Mouse (Mus musculus): Measurements from ENCODE around the gene 1700001C19Rik. TPM values are rescaled to one million over a fixed set of nuclear protein-coding genes. Genes with fewer than 3 reads are reported as not detected.
A peak's percentile ranks its signal among the peaks of the same experiment; 100 is the strongest.

The 1700001C19Rik gene
- polyA plus RNA-seq, 1 experiment: 0.25 TPM

DNA sequence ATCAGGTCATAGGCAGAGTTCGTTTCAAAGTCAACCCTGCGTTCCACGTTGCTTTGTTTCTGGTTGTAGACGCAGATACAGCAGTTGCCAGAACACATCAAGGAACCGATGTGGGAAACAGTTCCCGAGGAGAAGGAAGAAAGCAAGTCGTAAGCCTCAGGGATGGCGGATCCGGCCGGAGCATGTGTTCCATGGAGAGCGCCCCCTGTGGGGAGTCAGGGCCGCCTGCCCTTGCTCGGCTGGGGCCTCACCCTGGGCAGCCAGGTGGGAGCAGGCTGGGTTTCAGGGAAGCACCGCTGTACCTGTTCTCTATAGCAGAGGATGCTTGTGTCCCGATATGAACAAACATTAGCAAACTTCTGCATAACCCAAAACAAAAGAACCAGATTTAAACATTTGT is 59.0 kb downstream of the 1700001C19Rik start:
- Histone ChIP-seq H3K27ac (ENCODE audit: insufficient read depth, low read length) (no peak overlapping the region), H3K4me3 (replicated peaks; ENCODE audit: insufficient read depth, low read depth, low read length) (no peak overlapping the region), H3K27me3 (ENCODE audit: control insufficient read depth, insufficient read depth, low read length) (no peaks in the 10 kb centered on the region), H3K4me1 (ENCODE audit: control insufficient read depth, insufficient read depth, low read length) (no peaks in the 10 kb centered on the region)
- DNase-seq: no peak
- 73% methylated on average over 15 of the region's 15 CpGs for WGBS
- no peak for TF ChIP-seq CTCF (IDR thresholded peaks at IDR 0.05; ENCODE audit: borderline replicate concordance, insufficient read depth, low read depth, low read length)
- no peak for TF ChIP-seq POLR2A (IDR thresholded peaks at IDR 0.05; ENCODE audit: borderline replicate concordance, insufficient read depth, low read length)

DNA sequence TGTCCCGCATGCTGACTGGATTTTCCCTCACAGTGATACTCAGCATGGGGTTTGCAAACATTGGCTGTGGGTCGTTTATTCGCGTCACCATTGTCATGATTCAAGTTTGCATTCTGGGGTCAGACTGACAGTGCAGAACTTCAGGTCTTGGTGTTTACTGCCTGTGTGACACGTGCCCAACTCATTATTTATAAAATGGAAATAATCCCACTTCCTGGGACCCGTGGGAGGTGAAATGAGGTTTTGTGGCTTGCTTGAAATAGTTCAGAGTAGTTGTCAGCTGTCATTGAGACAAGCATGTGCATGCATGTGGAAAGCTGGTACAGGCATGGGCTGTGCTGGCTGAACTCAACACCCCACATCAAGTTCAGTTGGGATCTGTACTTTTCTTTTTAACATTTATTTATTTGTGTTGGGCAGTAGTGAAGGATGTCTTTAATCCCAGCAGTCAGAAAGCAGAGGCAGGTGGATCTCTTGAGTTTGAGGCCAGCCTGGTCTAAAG is 60.3 kb downstream of the 1700001C19Rik start:
- 71% methylated on average over 6 of the region's 6 CpGs for WGBS
- no peak for DNase-seq

DNA sequence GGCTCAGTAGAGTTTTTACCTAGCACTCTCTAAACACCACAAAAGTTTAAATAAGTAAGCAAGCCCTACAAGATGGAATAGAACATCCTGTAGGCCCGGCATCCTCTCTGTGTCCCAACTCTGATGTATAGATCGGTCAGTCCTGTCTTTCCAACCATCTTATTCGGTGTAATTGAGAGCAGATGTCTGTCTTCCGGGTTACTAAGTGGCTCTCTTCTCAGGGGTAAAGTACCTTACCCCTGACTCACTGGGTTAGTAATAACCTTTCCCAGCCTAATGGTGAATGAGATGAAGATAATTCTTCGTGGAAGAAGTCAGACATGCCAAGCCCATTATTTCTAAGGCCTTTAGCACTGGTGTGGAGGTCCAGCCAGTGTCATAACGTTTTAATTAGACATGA is 63.2 kb downstream of the 1700001C19Rik start:
- WGBS: 84% methylated on average over 6 of the region's 6 CpGs
- TF ChIP-seq CTCF (IDR thresholded peaks at IDR 0.05; ENCODE audit: borderline replicate concordance, insufficient read depth, low read depth, low read length): no peak
- TF ChIP-seq POLR2A (IDR thresholded peaks at IDR 0.05; ENCODE audit: borderline replicate concordance, insufficient read depth, low read length): no peak
- H3K4me1 ChIP-seq (ENCODE audit: control insufficient read depth, insufficient read depth, low read length): no peaks in the 10 kb centered on the region
- H3K4me3 ChIP-seq (replicated peaks; ENCODE audit: insufficient read depth, low read depth, low read length): no peak overlapping the region
- no peak overlapping the region for H3K27ac ChIP-seq (ENCODE audit: insufficient read depth, low read length)
- no peak for DNase-seq
- no peaks in the 10 kb centered on the region for H3K27me3 ChIP-seq (ENCODE audit: control insufficient read depth, insufficient read depth, low read length)

More for the DNA sequence above, 60.3 kb downstream of the 1700001C19Rik start:
- H3K27me3 ChIP-seq (ENCODE audit: control insufficient read depth, insufficient read depth, low read length): no peaks in the 10 kb centered on the region
- no peak overlapping the region for H3K27ac ChIP-seq (ENCODE audit: insufficient read depth, low read length)
- TF ChIP-seq POLR2A (IDR thresholded peaks at IDR 0.05; ENCODE audit: borderline replicate concordance, insufficient read depth, low read length) (no peak), CTCF (IDR thresholded peaks at IDR 0.05; ENCODE audit: borderline replicate concordance, insufficient read depth, low read depth, low read length) (no peak)
- no peak overlapping the region for H3K4me3 ChIP-seq (replicated peaks; ENCODE audit: insufficient read depth, low read depth, low read length)
- no peaks in the 10 kb centered on the region for H3K4me1 ChIP-seq (ENCODE audit: control insufficient read depth, insufficient read depth, low read length)

DNA sequence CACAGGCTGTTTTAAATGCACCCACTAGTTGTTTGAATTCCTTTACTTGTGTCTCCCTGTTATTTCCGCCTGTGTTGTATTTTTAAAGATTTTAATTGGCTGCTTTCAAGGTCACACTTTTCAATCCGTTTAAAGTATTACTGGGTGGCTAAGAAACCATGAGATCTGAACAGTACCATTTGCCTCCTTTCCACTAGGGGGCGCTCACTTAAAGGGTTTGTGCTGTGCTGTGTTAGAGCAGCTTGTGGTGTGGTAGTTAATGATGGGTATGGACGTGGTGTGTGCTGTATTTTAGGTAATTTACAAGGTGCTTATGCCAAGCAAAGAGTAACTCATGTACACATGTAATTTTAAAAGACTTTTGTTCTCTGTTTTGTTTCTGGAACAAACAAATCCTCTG is 65.7 kb downstream of the 1700001C19Rik start:
- no peaks in the 10 kb centered on the region for H3K27me3 ChIP-seq (ENCODE audit: control insufficient read depth, insufficient read depth, low read length)
- H3K27ac ChIP-seq (ENCODE audit: insufficient read depth, low read length): no peak overlapping the region
- TF ChIP-seq POLR2A (IDR thresholded peaks at IDR 0.05; ENCODE audit: borderline replicate concordance, insufficient read depth, low read length) (no peak), CTCF (IDR thresholded peaks at IDR 0.05; ENCODE audit: borderline replicate concordance, insufficient read depth, low read depth, low read length) (peak; percentile 62)
- 7% methylated on average over 4 of the region's 4 CpGs for WGBS
- DNase-seq: peak; percentile 53 to 56
- no peak overlapping the region for H3K4me3 ChIP-seq (replicated peaks; ENCODE audit: insufficient read depth, low read depth, low read length)
- no peaks in the 10 kb centered on the region for H3K4me1 ChIP-seq (ENCODE audit: control insufficient read depth, insufficient read depth, low read length)

DNA sequence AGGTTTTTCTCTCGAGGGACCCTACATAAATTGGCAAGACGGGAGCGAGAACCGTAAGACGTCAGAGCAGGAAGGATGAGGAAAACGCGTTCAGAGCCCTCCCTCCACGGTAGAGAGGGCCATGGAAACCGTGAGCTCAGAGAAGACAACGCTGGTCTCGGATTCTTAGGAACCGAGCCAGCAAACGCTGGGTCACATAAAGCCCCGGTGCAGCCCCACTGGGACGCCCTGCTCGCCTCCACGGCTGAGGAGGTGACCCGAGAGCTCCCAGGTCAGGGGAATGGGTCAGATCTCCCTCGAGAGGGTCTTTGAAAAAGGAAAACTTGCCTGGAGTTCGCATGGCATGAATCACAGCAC is 68.1 kb downstream of the 1700001C19Rik start:
- no peak for DNase-seq
- TF ChIP-seq POLR2A (IDR thresholded peaks at IDR 0.05; ENCODE audit: borderline replicate concordance, insufficient read depth, low read length) (no peak), CTCF (IDR thresholded peaks at IDR 0.05; ENCODE audit: borderline replicate concordance, insufficient read depth, low read depth, low read length) (no peak)
- Histone ChIP-seq H3K27me3 (ENCODE audit: control insufficient read depth, insufficient read depth, low read length) (no peaks in the 10 kb centered on the region), H3K27ac (ENCODE audit: insufficient read depth, low read length) (peak overlapping the region; percentile 12; the same call in 1 of the 2 replicates), H3K4me3 (replicated peaks; ENCODE audit: insufficient read depth, low read depth, low read length) (peak overlapping the region; percentile 99), H3K4me1 (ENCODE audit: control insufficient read depth, insufficient read depth, low read length) (no peaks in the 10 kb centered on the region)
- 1% methylated on average over 20 of the region's 20 CpGs for WGBS

DNA sequence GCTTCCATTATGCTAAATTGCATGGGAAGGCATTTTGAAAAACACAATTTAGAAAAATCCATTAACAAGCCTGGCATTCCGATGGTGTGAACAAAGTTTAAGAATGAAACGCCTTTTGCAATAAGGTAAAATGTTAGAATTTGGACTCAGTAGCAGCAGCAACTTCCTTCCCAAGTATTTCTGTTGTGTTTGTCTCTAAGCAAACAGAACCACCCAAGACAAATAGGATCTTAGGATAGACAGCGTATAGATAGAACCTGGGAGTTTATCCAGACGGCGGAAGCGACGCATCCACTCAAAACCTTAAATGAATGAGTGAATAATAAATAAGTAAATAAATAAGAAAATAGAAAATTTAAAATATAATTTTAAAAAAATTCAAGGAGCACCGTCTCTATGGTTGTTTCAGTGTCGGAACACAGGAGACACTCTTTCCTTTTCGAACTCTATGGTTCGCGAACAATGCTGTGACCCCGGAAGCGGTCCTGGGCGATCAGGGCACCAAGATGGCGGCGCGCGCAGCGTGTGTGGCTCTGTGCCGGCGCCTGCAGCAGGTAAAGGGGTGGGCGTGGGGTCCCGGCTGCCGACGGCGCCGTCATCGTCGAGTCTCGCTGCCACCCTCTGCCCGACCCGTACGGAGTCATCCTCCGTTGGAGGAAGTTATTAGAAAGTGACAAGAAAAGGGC is 68.6 kb downstream of the 1700001C19Rik start, which contains the start of gene Mrps10:
TSS of gene Mrps10 (plus strand) at position 487 of the 686 bp plus-strand sequence.
- Histone ChIP-seq H3K27me3 (ENCODE audit: control insufficient read depth, insufficient read depth, low read length) (no peaks in the 10 kb centered on the region), H3K4me1 (ENCODE audit: control insufficient read depth, insufficient read depth, low read length) (no peaks in the 10 kb centered on the region), H3K4me3 (replicated peaks; ENCODE audit: insufficient read depth, low read depth, low read length) (peak within 1 kb of the TSS; percentile 99), H3K27ac (ENCODE audit: insufficient read depth, low read length) (peak within 1 kb of the TSS; percentile 12; the same call in 1 of the 2 replicates)
- TF ChIP-seq POLR2A (IDR thresholded peaks at IDR 0.05; ENCODE audit: borderline replicate concordance, insufficient read depth, low read length) (peak; percentile 68; the same call in 1 of the 2 replicates), CTCF (IDR thresholded peaks at IDR 0.05; ENCODE audit: borderline replicate concordance, insufficient read depth, low read depth, low read length) (no peak)
- peak; percentile 86 to 91 for DNase-seq
- 3% methylated on average over 35 of the region's 35 CpGs for WGBS

Other genes with a start within 250 kb of the 1700001C19Rik start
- gene Mrps10, start 68.5 kb downstream of the 1700001C19Rik start, polyA plus RNA-seq (2012; rRNA removed): 58.8 and 63.7 TPM in 2 replicates
- 1.9 and 2.0 TPM in 2 replicates for gene Guca1b, start 52.0 kb downstream of the 1700001C19Rik start, polyA plus RNA-seq (2012; rRNA removed)
- 0.21 and 0.25 TPM in 2 replicates for gene Guca1a, start 36.8 kb downstream of the 1700001C19Rik start, polyA plus RNA-seq (2012; rRNA removed)
- gene AI661453, start 761 bp downstream of the 1700001C19Rik start, polyA plus RNA-seq (2012; rRNA removed): 0.11 and 0.13 TPM in 2 replicates
- 30.7 and 32.0 TPM in 2 replicates for gene Taf8, start 64.9 kb upstream of the 1700001C19Rik start, polyA plus RNA-seq (2012; rRNA removed)
- 50.5 and 57.3 TPM in 2 replicates for gene Ccnd3, start 67.7 kb upstream of the 1700001C19Rik start, polyA plus RNA-seq (2012; rRNA removed)
- gene Bysl, start 174.1 kb upstream of the 1700001C19Rik start, polyA plus RNA-seq (2012; rRNA removed): 13.6 and 14.9 TPM in 2 replicates
- 43.7 and 47.1 TPM in 2 replicates for gene Med20, start 174.2 kb upstream of the 1700001C19Rik start, polyA plus RNA-seq (2012; rRNA removed)
- 1.7 and 2.1 TPM in 2 replicates for gene Gm20517, start 174.2 kb upstream of the 1700001C19Rik start, polyA plus RNA-seq (2012; rRNA removed)
- 11.1 and 11.2 TPM in 2 replicates for gene Usp49, start 193.3 kb upstream of the 1700001C19Rik start, polyA plus RNA-seq (2012; rRNA removed)